Mouse (Mus musculus): ENCODE data around the gene Sh3rf3. TPM values are rescaled to one million over a fixed set of nuclear protein-coding genes. Genes with fewer than 3 reads are reported as not detected.

The Sh3rf3 gene
- polyA plus RNA-seq, 1 experiment from 2014 or later = 1.7 TPM

DNA sequence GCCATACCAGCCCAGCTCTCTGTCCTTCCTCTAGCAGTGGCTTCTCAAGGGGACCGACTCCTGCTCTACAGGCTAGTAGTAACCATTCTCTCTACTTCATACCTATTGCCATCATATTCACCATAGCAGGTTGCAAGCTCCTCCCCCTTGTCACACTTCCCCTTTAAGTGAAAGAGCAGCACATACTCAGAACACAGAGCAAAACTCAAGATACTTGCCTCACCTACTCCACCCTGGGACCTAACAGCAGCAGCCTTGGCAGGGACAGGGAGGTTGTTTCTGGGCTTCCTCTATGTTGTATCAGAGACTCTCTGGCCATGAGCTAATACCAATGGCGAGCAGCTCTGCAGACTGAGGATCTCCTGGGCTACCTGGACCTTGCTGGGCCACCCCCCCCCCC, 312.3 kb downstream of the Sh3rf3 start:
- DNase-seq (ENCODE audit: low read depth, low spot score) = no peak
- ChIA-PET CTCF (interaction anchor here (0.7 kb wide), 1 partner anchor 17 kb away, joined by 3 read pairs; no protein-coding TSS in a partner anchor), POLR2A (no interaction called here)
- no peak for ATAC-seq
- in situ Hi-C loops (cut with MboI; ENCODE audit: low pct_unique_long_range_greater_than_20kb) = no loop called here
- no peak for TF ChIP-seq CTCF (IDR thresholded peaks at IDR 0.05)
- peaks cover 15% of the 10 kb centered on the region for H3K27me3 ChIP-seq

DNA sequence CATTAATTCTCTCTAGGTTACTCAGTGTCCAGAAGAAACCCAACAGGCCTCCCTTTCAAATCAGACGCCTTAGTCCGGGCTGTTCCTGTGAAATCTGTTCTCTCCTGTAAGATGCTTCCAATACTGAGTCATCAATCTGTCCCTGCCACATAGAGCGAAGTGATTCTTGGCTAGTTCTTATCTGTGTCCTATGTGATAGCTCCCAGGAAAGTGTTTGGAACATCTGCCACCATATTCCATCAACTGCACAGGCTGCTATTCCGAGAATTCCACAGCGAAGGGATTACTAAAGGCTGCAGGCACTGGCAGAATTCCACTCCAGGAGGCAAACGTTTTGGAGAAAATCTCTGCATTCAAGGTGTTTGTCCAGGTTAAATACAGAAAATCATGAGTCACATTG, 314.5 kb downstream of the Sh3rf3 start:
- ATAC-seq = no peak
- in situ Hi-C loops (cut with MboI; ENCODE audit: low pct_unique_long_range_greater_than_20kb) = no loop called here
- POLR2A ChIA-PET = interaction anchor here (0.6 kb wide), 1 partner anchor 141 kb away, joined by 4 read pairs; no protein-coding TSS in a partner anchor
- CTCF ChIA-PET = no interaction called here
- H3K27me3 ChIP-seq = peaks cover 9% of the 10 kb centered on the region
- DNase-seq (ENCODE audit: low read depth, low spot score) = no peak
- TF ChIP-seq CTCF (IDR thresholded peaks at IDR 0.05) = no peak

GRCm38 (mm10) chr10:59131926-59132628, 318.9 kb downstream of the Sh3rf3 start:
- CTCF ChIA-PET = no interaction called here
- in situ Hi-C loops (cut with MboI; ENCODE audit: low pct_unique_long_range_greater_than_20kb) = no loop called here
- H3K27me3 ChIP-seq = no peaks in the 10 kb centered on the region
- DNase-seq (ENCODE audit: low read depth, low spot score) = no peak
- TF ChIP-seq CTCF (IDR thresholded peaks at IDR 0.05) = no peak
- POLR2A ChIA-PET = no interaction called here
- ATAC-seq = no peak

GRCm38 (mm10) chr10:59133478-59134009, 320.4 kb downstream of the Sh3rf3 start:
- no peak for DNase-seq (ENCODE audit: low read depth, low spot score)
- H3K27me3 ChIP-seq = no peaks in the 10 kb centered on the region
- no peak for TF ChIP-seq CTCF (IDR thresholded peaks at IDR 0.05)
- in situ Hi-C loops (cut with MboI; ENCODE audit: low pct_unique_long_range_greater_than_20kb) = no loop called here
- no peak for ATAC-seq
- ChIA-PET CTCF (interaction anchor here (1.0 to 1.1 kb wide), 2 partner anchors 10 to 16 kb away, joined by 3 read pairs; no protein-coding TSS in a partner anchor), POLR2A (no interaction called here)

DNA sequence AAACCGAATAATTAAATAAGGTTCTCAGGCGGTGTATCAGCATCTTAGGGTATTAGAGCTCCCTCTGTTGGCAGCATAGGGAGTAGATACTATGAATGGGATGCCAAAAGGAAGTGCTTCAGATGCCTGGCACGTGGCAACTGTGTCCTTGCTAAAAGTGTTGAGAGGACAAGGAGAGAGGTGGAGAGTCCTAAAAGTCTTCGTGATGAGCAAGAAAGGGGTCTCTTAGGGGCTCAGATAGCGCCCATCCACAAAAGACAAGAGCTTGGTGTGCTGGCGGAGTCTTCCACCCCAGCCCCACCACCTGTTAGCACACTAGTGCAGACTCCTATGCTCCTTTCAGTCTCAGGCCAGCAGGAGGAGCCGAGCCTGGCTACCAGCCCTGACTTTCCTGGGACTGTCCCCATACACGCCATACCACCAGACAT, 336.8 kb downstream of the Sh3rf3 start:
- in situ Hi-C loops (cut with MboI; ENCODE audit: low pct_unique_long_range_greater_than_20kb) = loop anchor here (5.0 kb wide), 2 partner anchors 38 to 338 kb away; partner anchors contain the start of gene Sh3rf3
- ATAC-seq (peak; percentile 79), DNase-seq (ENCODE audit: low read depth, low spot score) (no peak)
- H3K27me3 ChIP-seq = no peaks in the 10 kb centered on the region
- peak; percentile 80 for TF ChIP-seq CTCF (IDR thresholded peaks at IDR 0.05)
- ChIA-PET POLR2A (interaction anchor here (0.7 to 1.3 kb wide), 2 partner anchors 73 to 519 kb away, joined by 3 read pairs; no protein-coding TSS in a partner anchor), CTCF (interaction anchor here (0.6 to 2.4 kb wide), 21 partner anchors 9 to 338 kb away, joined by 3 to 36 read pairs (median 4); no protein-coding TSS in a partner anchor)

- ChIA-PET CTCF (interaction anchor here (0.9 to 2.4 kb wide), 8 partner anchors 10 to 74 kb away, joined by 3 to 36 read pairs (median 6); no protein-coding TSS in a partner anchor), POLR2A (interaction anchor here (1.3 kb wide), 1 partner anchor 71 kb away, joined by 3 read pairs; no protein-coding TSS in a partner anchor)
- H3K27me3 ChIP-seq = no peaks in the 10 kb centered on the region
- no peak for DNase-seq (ENCODE audit: low read depth, low spot score)
- in situ Hi-C loops (cut with MboI; ENCODE audit: low pct_unique_long_range_greater_than_20kb) = no loop called here
- ATAC-seq = no peak
- no peak for TF ChIP-seq CTCF (IDR thresholded peaks at IDR 0.05)
These were observed 337.9 kb downstream of the Sh3rf3 start for GRCm38 (mm10) chr10:59150938-59151657.

GRCm38 (mm10) chr10:59152544-59153081, 339.5 kb downstream of the Sh3rf3 start:
- no peak for TF ChIP-seq CTCF (IDR thresholded peaks at IDR 0.05)
- no peaks in the 10 kb centered on the region for H3K27me3 ChIP-seq
- DNase-seq (ENCODE audit: low read depth, low spot score) (no peak), ATAC-seq (no peak)
- in situ Hi-C loops (cut with MboI; ENCODE audit: low pct_unique_long_range_greater_than_20kb) = no loop called here
- ChIA-PET CTCF (no interaction called here), POLR2A (no interaction called here)

GRCm38 (mm10) chr10:59158627-59159026, 345.5 kb downstream of the Sh3rf3 start:
- TF ChIP-seq CTCF (IDR thresholded peaks at IDR 0.05) = no peak
- DNase-seq (ENCODE audit: low read depth, low spot score) (no peak), ATAC-seq (no peak)
- in situ Hi-C loops (cut with MboI; ENCODE audit: low pct_unique_long_range_greater_than_20kb) = no loop called here
- POLR2A ChIA-PET = no interaction called here
- CTCF ChIA-PET = interaction anchor here (1.8 kb wide), 1 partner anchor 9 kb away, joined by 4 read pairs; no protein-coding TSS in a partner anchor
- H3K27me3 ChIP-seq = no peaks in the 10 kb centered on the region

- ChIA-PET POLR2A (no interaction called here), CTCF (interaction anchor here (4.9 kb wide), 1 partner anchor 12 kb away, joined by 36 read pairs; no protein-coding TSS in a partner anchor)
- H3K27me3 ChIP-seq = no peaks in the 10 kb centered on the region
- in situ Hi-C loops (cut with MboI; ENCODE audit: low pct_unique_long_range_greater_than_20kb) = loop anchor here (10.0 kb wide), 1 partner anchor 702 kb away; no protein-coding TSS in a partner anchor
- DNase-seq (ENCODE audit: low read depth, low spot score) (no peak), ATAC-seq (no peak)
- TF ChIP-seq CTCF (IDR thresholded peaks at IDR 0.05) = no peak
These were observed 349.2 kb downstream of the Sh3rf3 start for GRCm38 (mm10) chr10:59162185-59162897.

Data from Patski (cell line).